Mouse (Mus musculus): Measurements from ENCODE around the gene Cdk15.
A peak's percentile ranks its signal among the peaks of the same experiment; 100 is the strongest.

Cdk15 gene

GRCm38 (mm10) chr1:59272189-59272588 lies 15.5 kb downstream of the Cdk15 start:
- no peak for DNase-seq (ENCODE audit: low spot score in 2 of 2)

- DNase-seq (ENCODE audit: low spot score in 2 of 2): no peak
These were observed 29.2 kb downstream of the Cdk15 start for GRCm38 (mm10) chr1:59285880-59286279.

- no peak for DNase-seq (ENCODE audit: low spot score in 2 of 2)
These were observed 29.7 kb downstream of the Cdk15 start for GRCm38 (mm10) chr1:59286316-59286850.

- DNase-seq (ENCODE audit: low spot score in 2 of 2): no peak
These were observed 31.0 kb downstream of the Cdk15 start for GRCm38 (mm10) chr1:59287733-59288132.

GRCm38 (mm10) chr1:59291652-59292051 lies 34.9 kb downstream of the Cdk15 start:
- DNase-seq (ENCODE audit: low spot score in 2 of 2): no peak

- DNase-seq (ENCODE audit: low spot score in 2 of 2): no peak
These were observed 39.1 kb downstream of the Cdk15 start for GRCm38 (mm10) chr1:59295769-59296168.

- DNase-seq (ENCODE audit: low spot score in 2 of 2): no peak
These were observed 40.5 kb downstream of the Cdk15 start for GRCm38 (mm10) chr1:59297167-59297566.

- DNase-seq (ENCODE audit: low spot score in 2 of 2): no peak
These were observed 41.9 kb downstream of the Cdk15 start for GRCm38 (mm10) chr1:59298491-59299090.

- no peak for DNase-seq (ENCODE audit: low spot score in 2 of 2)
These were observed 50.6 kb downstream of the Cdk15 start for GRCm38 (mm10) chr1:59307310-59307709.

- DNase-seq (ENCODE audit: low spot score in 2 of 2): no peak
These were observed 54.7 kb downstream of the Cdk15 start for GRCm38 (mm10) chr1:59311292-59311885.

GRCm38 (mm10) chr1:59312187-59313153 lies 55.8 kb downstream of the Cdk15 start:
- no peak for DNase-seq (ENCODE audit: low spot score in 2 of 2)

GRCm38 (mm10) chr1:59313154-59313940 lies 56.6 kb downstream of the Cdk15 start:
- DNase-seq (ENCODE audit: low spot score in 2 of 2): no peak

GRCm38 (mm10) chr1:59315057-59315807 lies 58.5 kb downstream of the Cdk15 start:
- DNase-seq (ENCODE audit: low spot score in 2 of 2): no peak

- peak in 1 of 2 experiments; percentile 16 for DNase-seq (ENCODE audit: low spot score in 2 of 2)
These were observed 59.3 kb downstream of the Cdk15 start for GRCm38 (mm10) chr1:59316031-59316385.

GRCm38 (mm10) chr1:59316386-59317051 lies 59.8 kb downstream of the Cdk15 start:
- peak in 1 of 2 experiments; percentile 20 for DNase-seq (ENCODE audit: low spot score in 2 of 2)

GRCm38 (mm10) chr1:59317397-59317796 lies 60.7 kb downstream of the Cdk15 start:
- no peak for DNase-seq (ENCODE audit: low spot score in 2 of 2)

- DNase-seq (ENCODE audit: low spot score in 2 of 2): no peak
These were observed 62.2 kb downstream of the Cdk15 start for GRCm38 (mm10) chr1:59318878-59319277.

GRCm38 (mm10) chr1:59321076-59321879 lies 64.6 kb downstream of the Cdk15 start:
- DNase-seq (ENCODE audit: low spot score in 2 of 2): no peak

Data from heart, adult 9 months (tissue).